Comparison of ENCODE assay signal across 25 mouse cellular contexts in genomic region chr13:109168556-109169334, GRCm38 (mm10).
DNase-seq lines count a peak whose midpoint lies in the region; ATAC-seq and TF ChIP-seq lines count a peak whose summit lies in the region.
"Had no signal": no experiment of that assay in that cellular context is flagged by ENCODE, and none has a peak within 500 bp of the region (broad histone marks: within the 10 kb centered on the region; RNA-seq: fewer than 3 reads in every experiment).

No protein-coding gene starts in this region.

- H3K4me1 ChIP-seq in hindbrain, embryonic 11.5 days (replicated peaks; ENCODE audit: control insufficient read depth, insufficient read depth, low read length): no peaks in the 10 kb centered on the region
- H3K4me1 ChIP-seq in hindbrain, postnatal 0 days (ENCODE audit: insufficient read depth, low read length): no peaks in the 10 kb centered on the region
- H3K4me1 ChIP-seq in midbrain, embryonic 13.5 days (replicated peaks): peaks cover 15% of the 10 kb centered on the region
- no peaks in the 10 kb centered on the region for H3K4me1 ChIP-seq in midbrain, postnatal 0 days (ENCODE audit: insufficient read depth, low read length)
- H3K4me1 ChIP-seq in neural tube, embryonic 13.5 days (replicated peaks): peaks cover 5% of the 10 kb centered on the region; the same call in 1 of the 2 replicates
- H3K4me1 ChIP-seq: hindbrain, embryonic 15.5 days; intestine, embryonic 15.5 days had no signal

- ATAC-seq in hindbrain, embryonic 11.5 days (ENCODE audit: low FRiP score): peak; percentile 85
- ATAC-seq in hindbrain, postnatal 0 days: no peak
- ATAC-seq in midbrain, embryonic 13.5 days: peak; percentile 72
- ATAC-seq in midbrain, postnatal 0 days (ENCODE audit: low FRiP score): no peak
- peak; percentile 32; the same call in 1 of the 2 replicates for ATAC-seq in neural tube, embryonic 13.5 days (ENCODE audit: low read depth)
- no peak for ATAC-seq in cerebellum, adult (ENCODE audit: insufficient number of reproducible peaks, low FRiP score, low TSS enrichment)
- ATAC-seq: intestine, embryonic 15.5 days had no signal

- 41% methylated on average over 9 of the region's 9 CpGs for WGBS in hindbrain, embryonic 11.5 days
- WGBS in hindbrain, postnatal 0 days: 33% methylated on average over 9 of the region's 9 CpGs
- 24% methylated on average over 9 of the region's 9 CpGs for WGBS in midbrain, embryonic 13.5 days
- WGBS in midbrain, postnatal 0 days: 23% methylated on average over 9 of the region's 9 CpGs
- 34% methylated on average over 9 of the region's 9 CpGs for WGBS in neural tube, embryonic 13.5 days

- TF ChIP-seq CTCF in hindbrain, postnatal 0 days (IDR thresholded peaks at IDR 0.05; ENCODE audit: low read depth): no peak
- no peak for TF ChIP-seq CTCF in midbrain, postnatal 0 days (IDR thresholded peaks at IDR 0.05)

- no peaks in the 10 kb centered on the region for H3K9me3 ChIP-seq in hindbrain, embryonic 11.5 days (ENCODE audit: control insufficient read depth, low read length)
- no peaks in the 10 kb centered on the region for H3K9me3 ChIP-seq in hindbrain, postnatal 0 days (ENCODE audit: low read length)
- peaks cover 4% of the 10 kb centered on the region; the same call in 1 of the 2 replicates for H3K9me3 ChIP-seq in midbrain, embryonic 13.5 days
- no peaks in the 10 kb centered on the region for H3K9me3 ChIP-seq in midbrain, postnatal 0 days (ENCODE audit: low read length)
- H3K9me3 ChIP-seq in neural tube, embryonic 13.5 days: 0 out of 2 replicates have a peak, but pooled peaks cover 4% of the 10 kb centered on the region
- H3K9me3 ChIP-seq: intestine, embryonic 15.5 days had no signal

- H3K36me3 ChIP-seq in hindbrain, embryonic 11.5 days (ENCODE audit: control insufficient read depth, insufficient read depth, low read length): no peaks in the 10 kb centered on the region
- no peaks in the 10 kb centered on the region for H3K36me3 ChIP-seq in hindbrain, postnatal 0 days (ENCODE audit: insufficient read depth, low read length)
- H3K36me3 ChIP-seq in midbrain, embryonic 13.5 days: no peaks in the 10 kb centered on the region
- no peaks in the 10 kb centered on the region for H3K36me3 ChIP-seq in midbrain, postnatal 0 days (ENCODE audit: insufficient read depth, low read length)
- H3K36me3 ChIP-seq in neural tube, embryonic 13.5 days: no peaks in the 10 kb centered on the region
- H3K36me3 ChIP-seq: hindbrain, embryonic 15.5 days; intestine, embryonic 15.5 days had no signal

- H3K27ac ChIP-seq in hindbrain, embryonic 11.5 days (ENCODE audit: low read depth, low read length): peak overlapping the region; percentile 45; the same call in 1 of the 2 replicates
- H3K27ac ChIP-seq in hindbrain, postnatal 0 days: no peak overlapping the region
- H3K27ac ChIP-seq in midbrain, embryonic 13.5 days: no peak overlapping the region
- H3K27ac ChIP-seq in midbrain, postnatal 0 days (ENCODE audit: low read depth, low read length): no peak overlapping the region
- peak overlapping the region; percentile 49; the same call in 1 of the 2 replicates for H3K27ac ChIP-seq in neural tube, embryonic 13.5 days (replicated peaks)
- H3K27ac ChIP-seq: hindbrain, embryonic 15.5 days; intestine, embryonic 15.5 days; liver, embryonic 14.5 days had no signal

- no peak overlapping the region for H3K4me3 ChIP-seq in hindbrain, embryonic 11.5 days (ENCODE audit: low read depth, low read length)
- H3K4me3 ChIP-seq in hindbrain, postnatal 0 days (ENCODE audit: low read length): no peak overlapping the region
- no peak overlapping the region for H3K4me3 ChIP-seq in midbrain, embryonic 13.5 days (replicated peaks)
- no peak overlapping the region for H3K4me3 ChIP-seq in midbrain, postnatal 0 days (ENCODE audit: low read depth, low read length)
- no peak overlapping the region for H3K4me3 ChIP-seq in neural tube, embryonic 13.5 days
- H3K4me3 ChIP-seq: hindbrain, embryonic 15.5 days; intestine, embryonic 15.5 days had no signal

- DNase-seq in hindbrain, embryonic 11.5 days (ENCODE audit: low spot score): peak; percentile 10
- no peak for DNase-seq in hindbrain, postnatal 0 days (ENCODE audit: low spot score)
- DNase-seq in midbrain, postnatal 0 days (ENCODE audit: low spot score): no peak
- peak; percentile 30 for DNase-seq in mesoderm, embryonic 11.5 days (ENCODE audit: low read depth, low spot score)
- no peak for DNase-seq in right cerebral cortex, postnatal 10 days (ENCODE audit: low spot score in 2 of 2)
- DNase-seq: adrenal gland, postnatal 25 days; B cell, adult 2 months; cerebellum, adult 2 months; cerebellum, postnatal 14 days; gastrocnemius, postnatal 14 days; heart, postnatal 14 days; kidney, adult 9 months; kidney, postnatal 10 days; layer of hippocampus, adult 9-11 months; liver; lung, embryonic 14.5 days; lung, postnatal 14 days; spleen, adult 18-20 months; thymus, postnatal 14 days had no signal

- H3K27me3 ChIP-seq in hindbrain, embryonic 11.5 days (ENCODE audit: control insufficient read depth, insufficient read depth, low read length): no peaks in the 10 kb centered on the region
- no peaks in the 10 kb centered on the region for H3K27me3 ChIP-seq in hindbrain, postnatal 0 days (ENCODE audit: insufficient read depth, low read length)
- H3K27me3 ChIP-seq in midbrain, embryonic 13.5 days: no peaks in the 10 kb centered on the region
- no peaks in the 10 kb centered on the region for H3K27me3 ChIP-seq in midbrain, postnatal 0 days (ENCODE audit: insufficient read depth, low read length)
- H3K27me3 ChIP-seq in neural tube, embryonic 13.5 days: no peaks in the 10 kb centered on the region
- H3K27me3 ChIP-seq: hindbrain, embryonic 15.5 days; intestine, embryonic 15.5 days had no signal

- no peak overlapping the region for H3K4me2 ChIP-seq in hindbrain, embryonic 11.5 days (replicated peaks; ENCODE audit: low read depth, low read length)
- no peak overlapping the region for H3K4me2 ChIP-seq in hindbrain, postnatal 0 days (ENCODE audit: low read depth, low read length)
- H3K4me2 ChIP-seq in midbrain, embryonic 13.5 days (replicated peaks): no peak overlapping the region
- no peak overlapping the region for H3K4me2 ChIP-seq in midbrain, postnatal 0 days (ENCODE audit: low read depth, low read length, poor library complexity, severe bottlenecking)
- H3K4me2 ChIP-seq in neural tube, embryonic 13.5 days: no peak overlapping the region
- H3K4me2 ChIP-seq: hindbrain, embryonic 15.5 days; intestine, embryonic 15.5 days; lung, embryonic 14.5 days had no signal

- no peak overlapping the region for H3K9ac ChIP-seq in hindbrain, embryonic 11.5 days (ENCODE audit: low read depth, low read length)
- no peak overlapping the region for H3K9ac ChIP-seq in hindbrain, postnatal 0 days (replicated peaks; ENCODE audit: low read length)
- no peak overlapping the region for H3K9ac ChIP-seq in midbrain, embryonic 13.5 days (replicated peaks)
- H3K9ac ChIP-seq in midbrain, postnatal 0 days (replicated peaks; ENCODE audit: low read length, poor library complexity, severe bottlenecking): no peak overlapping the region
- no peak overlapping the region for H3K9ac ChIP-seq in neural tube, embryonic 13.5 days
- H3K9ac ChIP-seq: hindbrain, embryonic 15.5 days; intestine, embryonic 15.5 days; liver, embryonic 14.5 days; lung, embryonic 14.5 days had no signal

Comparison
In these comparisons a context has a peak if more than half of its experiments do, and no peak if none do; other contexts are left out.
1. ATAC-seq: peak in hindbrain, embryonic 11.5 days (single experiment), midbrain, embryonic 13.5 days (single experiment) and neural tube, embryonic 13.5 days (single experiment); none in hindbrain, postnatal 0 days (single experiment), midbrain, postnatal 0 days (single experiment) and cerebellum, adult (single experiment).
2. DNase-seq: peak in hindbrain, embryonic 11.5 days (single experiment) and mesoderm, embryonic 11.5 days (single experiment); none in hindbrain, postnatal 0 days (single experiment), midbrain, postnatal 0 days (single experiment) and right cerebral cortex, postnatal 10 days (0 of 2).
3. H3K27ac ChIP-seq: peak in hindbrain, embryonic 11.5 days (single experiment) and neural tube, embryonic 13.5 days (single experiment); none in hindbrain, postnatal 0 days (single experiment), midbrain, embryonic 13.5 days (single experiment) and midbrain, postnatal 0 days (single experiment).